Mouse (Mus musculus) heart, embryonic 13.5 days (tissue): ENCODE measurements at regions not wholly inside any gene's neighbourhood (a gene's known extent, or its start where the extent isn't known, plus 50 kb on each side); places are given as distances from the start of the nearest gene placed in this dataset.
"Not testable (repeated sequence)": the region's sequence is repeated elsewhere in the genome, so short reads cannot be mapped to it uniquely, and the experiment has no call there.

Source experiments
- ATAC-seq: fragments of 200-750 bp; cut with Nextera tagmentation; 2 replicates; pipeline ENCODE4 v1.8.0; 2017; ENCODE audit warnings: moderate TSS enrichment; ENCODE audit not compliant: insufficient number of reproducible peaks, low FRiP score, low TSS enrichment; ENCODE audit errors: extremely low read depth
- H3K27ac ChIP-seq: fragments of 300-500 bp; sonication (generic); replicated peaks from 2 replicates; pipeline ENCODE4 v1.5.1; 2015; ENCODE audit warnings: moderate library complexity, mild to moderate bottlenecking, inconsistent platforms
- H3K27me3 ChIP-seq: fragments of 300-500 bp; sonication (generic); replicated peaks from 2 replicates; pipeline ENCODE4 v1.6.1; 2015; ENCODE audit warnings: mild to moderate bottlenecking, inconsistent platforms
- H3K36me3 ChIP-seq: fragments of 300-500 bp; sonication (generic); 2 replicates; pipeline ENCODE4 v1.6.1; 2015; ENCODE audit warnings: mild to moderate bottlenecking, inconsistent platforms
- H3K4me1 ChIP-seq: fragments of 300-500 bp; sonication (generic); 2 replicates; pipeline ENCODE4 v1.6.1; 2015; ENCODE audit warnings: inconsistent platforms
- H3K4me2 ChIP-seq: fragments of 300-500 bp; sonication (generic); 2 replicates; pipeline ENCODE4 v1.6.1; 2015; ENCODE audit warnings: inconsistent platforms, mild to moderate bottlenecking, moderate library complexity
- H3K4me3 ChIP-seq: fragments of 300-500 bp; sonication (generic); 2 replicates; pipeline ENCODE4 v1.5.1; 2015; ENCODE audit warnings: moderate library complexity, mild to moderate bottlenecking, inconsistent platforms
- H3K9ac ChIP-seq: fragments of 300-500 bp; sonication (generic); 2 replicates; pipeline ENCODE4 v1.6.1; 2015; ENCODE audit warnings: inconsistent platforms, mild to moderate bottlenecking, moderate library complexity
- H3K9me3 ChIP-seq: fragments of 300-500 bp; sonication (generic); 2 replicates; pipeline ENCODE4 v1.6.1; 2016; ENCODE audit warnings: inconsistent platforms
- WGBS: fragments of 180-500 bp; shearing (Covaris S2); methylation state at CpG from one replicate; pipeline ENCODE4 v1.1.7; 2015; ENCODE audit warnings: mixed read lengths; 5-methylcytosine and 5-hydroxymethylcytosine counted together

- WGBS, result 74% methylated on average over 11 of the region's 11 CpGs
- Histone ChIP-seq H3K27ac (no peak overlapping the region), H3K4me1 (no peaks in the 10 kb centered on the region), H3K4me3 (no peak overlapping the region), H3K36me3 (no peaks in the 10 kb centered on the region), H3K9ac (no peak overlapping the region), H3K9me3 (0 out of 2 replicates have a peak, but pooled peaks cover 4% of the 10 kb centered on the region), H3K4me2 (no peak overlapping the region), H3K27me3 (no peaks in the 10 kb centered on the region)
- ATAC-seq, result no peak
Measured at GRCm38 (mm10) chr19:33010886-33011446, 253.7 kb downstream of the Pten start.

- not testable (repeated sequence) for H3K4me1 ChIP-seq, H3K9me3 ChIP-seq, H3K4me3 ChIP-seq, H3K36me3 ChIP-seq, H3K27me3 ChIP-seq, H3K4me2 ChIP-seq, ATAC-seq, H3K9ac ChIP-seq, H3K27ac ChIP-seq
- 77% methylated on average over 9 of the region's 9 CpGs for WGBS
Measured at GRCm38 (mm10) chr19:33014879-33015278, 257.6 kb downstream of the Pten start.

- H3K4me3 ChIP-seq, result no peak overlapping the region
- no peak overlapping the region for H3K9ac ChIP-seq
- no peak for ATAC-seq
- no peaks in the 10 kb centered on the region for H3K27me3 ChIP-seq
- no peak overlapping the region for H3K4me2 ChIP-seq
- WGBS, result 70% methylated on average over 3 of the region's 3 CpGs
- H3K27ac ChIP-seq, result no peak overlapping the region
- H3K9me3 ChIP-seq, result no peaks in the 10 kb centered on the region
- H3K4me1 ChIP-seq, result 0 out of 2 replicates have a peak, but pooled peaks cover 3% of the 10 kb centered on the region
- H3K36me3 ChIP-seq, result no peaks in the 10 kb centered on the region
Measured at GRCm38 (mm10) chr19:33021161-33021560, 263.9 kb downstream of the Pten start.

GRCm38 (mm10) chr19:33022839-33023428, 265.6 kb downstream of the Pten start:
- Histone ChIP-seq H3K36me3 (no peaks in the 10 kb centered on the region), H3K4me2 (no peak overlapping the region), H3K27me3 (no peaks in the 10 kb centered on the region), H3K9ac (no peak overlapping the region), H3K4me3 (no peak overlapping the region), H3K4me1 (0 out of 2 replicates have a peak, but pooled peaks cover 3% of the 10 kb centered on the region), H3K9me3 (no peaks in the 10 kb centered on the region), H3K27ac (no peak overlapping the region)
- 72% methylated on average over 2 of the region's 2 CpGs for WGBS
- no peak for ATAC-seq

GRCm38 (mm10) chr19:33029688-33030444, 272.6 kb downstream of the Pten start:
- 62% methylated on average over 5 of the region's 5 CpGs for WGBS
- no peak overlapping the region for H3K9ac ChIP-seq
- H3K4me1 ChIP-seq, result peaks cover 5% of the 10 kb centered on the region; the same call in 1 of the 2 replicates
- no peak overlapping the region for H3K4me2 ChIP-seq
- no peaks in the 10 kb centered on the region for H3K36me3 ChIP-seq
- ATAC-seq, result no peak
- H3K4me3 ChIP-seq, result no peak overlapping the region
- H3K27me3 ChIP-seq, result no peaks in the 10 kb centered on the region
- no peaks in the 10 kb centered on the region for H3K9me3 ChIP-seq
- H3K27ac ChIP-seq, result no peak overlapping the region

GRCm38 (mm10) chr19:33040512-33040911, 283.2 kb downstream of the Pten start:
- H3K4me2 ChIP-seq, result no peak overlapping the region

GRCm38 (mm10) chr19:33040991-33041390, 283.7 kb downstream of the Pten start:
- Histone ChIP-seq H3K36me3 (no peaks in the 10 kb centered on the region), H3K4me2 (no peak overlapping the region), H3K27me3 (no peaks in the 10 kb centered on the region), H3K4me3 (no peak overlapping the region), H3K9me3 (no peaks in the 10 kb centered on the region), H3K9ac (no peak overlapping the region), H3K4me1 (0 out of 2 replicates have a peak, but pooled peaks cover 4% of the 10 kb centered on the region), H3K27ac (no peak overlapping the region)
- 70% methylated on average over 6 of the region's 6 CpGs for WGBS
- no peak for ATAC-seq

More at GRCm38 (mm10) chr19:33040512-33040911, 283.2 kb downstream of the Pten start:
- H3K9ac ChIP-seq, result no peak overlapping the region
- no peaks in the 10 kb centered on the region for H3K36me3 ChIP-seq
- H3K27me3 ChIP-seq, result no peaks in the 10 kb centered on the region
- H3K9me3 ChIP-seq, result no peaks in the 10 kb centered on the region
- 0 out of 2 replicates have a peak, but pooled peaks cover 4% of the 10 kb centered on the region for H3K4me1 ChIP-seq
- H3K27ac ChIP-seq, result no peak overlapping the region
- no peak overlapping the region for H3K4me3 ChIP-seq
- ATAC-seq, result no peak
- 45% methylated on average over 5 of the region's 5 CpGs for WGBS

GRCm38 (mm10) chr19:33042760-33043159, 285.5 kb downstream of the Pten start:
- H3K9ac ChIP-seq, result no peak overlapping the region
- H3K27ac ChIP-seq, result no peak overlapping the region
- 0 out of 2 replicates have a peak, but pooled peaks cover 4% of the 10 kb centered on the region for H3K4me1 ChIP-seq
- H3K9me3 ChIP-seq, result no peaks in the 10 kb centered on the region
- no peak for ATAC-seq
- H3K4me2 ChIP-seq, result no peak overlapping the region
- WGBS, result 79% methylated on average over 2 of the region's 2 CpGs
- no peaks in the 10 kb centered on the region for H3K27me3 ChIP-seq
- H3K4me3 ChIP-seq, result no peak overlapping the region
- no peaks in the 10 kb centered on the region for H3K36me3 ChIP-seq

GRCm38 (mm10) chr19:33043696-33044095, 286.4 kb downstream of the Pten start:
- Histone ChIP-seq H3K4me1 (0 out of 2 replicates have a peak, but pooled peaks cover 4% of the 10 kb centered on the region), H3K27ac (no peak overlapping the region), H3K36me3 (no peaks in the 10 kb centered on the region), H3K27me3 (no peaks in the 10 kb centered on the region), H3K4me2 (no peak overlapping the region), H3K9ac (no peak overlapping the region), H3K9me3 (no peaks in the 10 kb centered on the region), H3K4me3 (no peak overlapping the region)
- 66% methylated on average over 3 of the region's 3 CpGs for WGBS
- ATAC-seq, result no peak

- H3K27me3 ChIP-seq, result no peaks in the 10 kb centered on the region
- no peaks in the 10 kb centered on the region for H3K4me1 ChIP-seq
- no peak for ATAC-seq
- H3K9me3 ChIP-seq, result no peaks in the 10 kb centered on the region
- WGBS, result 75% methylated on average over 9 of the region's 9 CpGs
- H3K36me3 ChIP-seq, result no peaks in the 10 kb centered on the region
- no peak overlapping the region for H3K9ac ChIP-seq
- no peak overlapping the region for H3K4me3 ChIP-seq
- H3K27ac ChIP-seq, result no peak overlapping the region
- H3K4me2 ChIP-seq, result no peak overlapping the region
Measured at GRCm38 (mm10) chr19:33048754-33049442, 291.6 kb downstream of the Pten start.

- Histone ChIP-seq H3K9me3 (no peaks in the 10 kb centered on the region), H3K36me3 (no peaks in the 10 kb centered on the region), H3K4me2 (no peak overlapping the region), H3K9ac (no peak overlapping the region), H3K4me3 (no peak overlapping the region), H3K27me3 (no peaks in the 10 kb centered on the region), H3K4me1 (peaks cover 6% of the 10 kb centered on the region), H3K27ac (no peak overlapping the region)
- ATAC-seq, result no peak
- WGBS, result 65% methylated on average over 4 of the region's 4 CpGs
Measured at GRCm38 (mm10) chr19:33053199-33053867, 296.0 kb downstream of the Pten start.
